Mouse (Mus musculus) neural tube, embryonic 15.5 days (tissue): ENCODE measurements around the gene Paqr4. TPM values are rescaled to one million over a fixed set of nuclear protein-coding genes. Genes with fewer than 3 reads are reported as not detected.

Source experiments
- ATAC-seq: fragments of 200-750 bp; cut with Nextera tagmentation; 2 replicates; pipeline ENCODE4 v1.8.0; 2017; ENCODE audit warnings: mild to moderate bottlenecking, moderate TSS enrichment, moderate library complexity; ENCODE audit not compliant: low FRiP score
- H3K27ac ChIP-seq: fragments of 300-500 bp; sonication (generic); replicated peaks from 2 replicates; pipeline ENCODE4 v1.5.1; 2015; ENCODE audit warnings: mild to moderate bottlenecking, inconsistent platforms
- H3K27me3 ChIP-seq: fragments of 300-500 bp; sonication (generic); replicated peaks from 2 replicates; pipeline ENCODE4 v1.6.1; 2015; ENCODE audit warnings: inconsistent platforms
- H3K36me3 ChIP-seq: fragments of 300-500 bp; sonication (generic); 2 replicates; pipeline ENCODE4 v1.6.1; 2015; ENCODE audit warnings: inconsistent platforms
- H3K4me1 ChIP-seq: fragments of 300-500 bp; sonication (generic); 2 replicates; pipeline ENCODE4 v1.6.1; 2015; ENCODE audit warnings: inconsistent platforms
- H3K4me2 ChIP-seq: fragments of 300-500 bp; sonication (generic); 2 replicates; pipeline ENCODE4 v1.6.1; 2015; ENCODE audit warnings: inconsistent platforms, mild to moderate bottlenecking, moderate library complexity
- H3K4me3 ChIP-seq: fragments of 300-500 bp; sonication (generic); replicated peaks from 2 replicates; pipeline ENCODE4 v1.5.1; 2015; ENCODE audit warnings: mild to moderate bottlenecking, inconsistent platforms
- H3K9ac ChIP-seq: fragments of 300-500 bp; sonication (generic); replicated peaks from 2 replicates; pipeline ENCODE4 v1.6.1; 2015; ENCODE audit warnings: mild to moderate bottlenecking, inconsistent platforms
- H3K9me3 ChIP-seq: fragments of 300-500 bp; sonication (generic); replicated peaks from 2 replicates; pipeline ENCODE4 v1.6.1; 2016; ENCODE audit warnings: inconsistent platforms
- WGBS: fragments of 180-500 bp; shearing (Covaris S2); methylation state at CpG from one replicate; pipeline ENCODE4 v1.1.7; 2015; ENCODE audit warnings: mixed read lengths; 5-methylcytosine and 5-hydroxymethylcytosine counted together
- polyA plus RNA-seq: library from polyadenylated mRNA; unstranded; fragments of >200 nt; fragmentation: Nextera tagmentation; extraction: Ambion mirVana; gene quantifications from 2 replicates; pipeline ENCODE4 v1.2.1, GENCODE M21; 2015

Paqr4 gene
- polyA plus RNA-seq, 1 experiment from 2014 or later: 60.0 TPM

DNA sequence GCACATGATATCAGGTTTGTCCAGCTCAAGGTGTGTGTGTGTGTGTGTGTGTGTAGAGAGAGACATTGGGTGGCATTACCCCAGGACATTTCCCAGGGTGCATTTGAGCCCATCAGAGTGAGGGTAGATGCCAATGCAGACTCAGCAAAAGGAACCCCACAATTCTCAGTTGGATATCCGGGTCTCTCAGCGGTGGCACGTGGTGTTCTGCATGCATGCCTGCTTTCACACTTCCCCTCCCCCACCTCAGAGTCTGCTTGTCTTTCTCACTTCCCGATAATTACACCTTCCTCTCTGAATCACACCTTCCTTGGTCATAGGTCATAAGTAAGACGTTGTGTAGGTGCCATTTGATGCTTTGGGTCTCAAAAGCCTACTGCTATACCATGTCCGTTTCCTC lies 7.4 kb upstream of the Paqr4 start:
- H3K27me3 ChIP-seq: peaks cover 45% of the 10 kb centered on the region
- no peaks in the 10 kb centered on the region for H3K9me3 ChIP-seq
- H3K4me1 ChIP-seq: peaks cover 19% of the 10 kb centered on the region
- peaks cover 17% of the 10 kb centered on the region for H3K36me3 ChIP-seq
- no peak overlapping the region for H3K4me3 ChIP-seq
- ATAC-seq: no peak
- H3K4me2 ChIP-seq: no peak overlapping the region
- H3K9ac ChIP-seq: no peak overlapping the region
- H3K27ac ChIP-seq: no peak overlapping the region
- WGBS: 36% methylated on average over 6 of the region's 6 CpGs

GRCm38 (mm10) chr17:23747471-23747870 lies 6.8 kb upstream of the Paqr4 start:
- Histone ChIP-seq H3K9me3 (no peaks in the 10 kb centered on the region), H3K4me1 (peaks cover 22% of the 10 kb centered on the region), H3K4me2 (no peak overlapping the region), H3K27ac (no peak overlapping the region), H3K9ac (no peak overlapping the region), H3K36me3 (peaks cover 11% of the 10 kb centered on the region), H3K27me3 (peaks cover 51% of the 10 kb centered on the region), H3K4me3 (no peak overlapping the region)
- 86% methylated on average over 3 of the region's 3 CpGs for WGBS
- ATAC-seq: no peak

- Histone ChIP-seq H3K36me3 (peaks cover 4% of the 10 kb centered on the region), H3K9me3 (no peaks in the 10 kb centered on the region), H3K4me2 (no peak overlapping the region), H3K4me3 (no peak overlapping the region), H3K9ac (no peak overlapping the region), H3K27ac (no peak overlapping the region), H3K4me1 (peaks cover 29% of the 10 kb centered on the region), H3K27me3 (peaks cover 58% of the 10 kb centered on the region)
- no peak for ATAC-seq
- WGBS: 87% methylated on average over 3 of the region's 3 CpGs
Observed at GRCm38 (mm10) chr17:23746767-23747166, 6.1 kb upstream of the Paqr4 start.

- Histone ChIP-seq H3K9me3 (no peaks in the 10 kb centered on the region), H3K9ac (no peak overlapping the region), H3K4me2 (peak overlapping the region; percentile 78), H3K36me3 (no peaks in the 10 kb centered on the region; the same call in 1 of the 2 replicates), H3K27ac (no peak overlapping the region), H3K27me3 (peaks cover 62% of the 10 kb centered on the region), H3K4me3 (peak overlapping the region; percentile 41; the same call in 1 of the 2 replicates), H3K4me1 (peaks cover 31% of the 10 kb centered on the region)
- 5% methylated on average over 12 of the region's 12 CpGs for WGBS
- ATAC-seq: no peak; the same call in 1 of the 2 replicates
Observed at GRCm38 (mm10) chr17:23746311-23746710, 5.6 kb upstream of the Paqr4 start.

- Histone ChIP-seq H3K36me3 (no peaks in the 10 kb centered on the region), H3K27ac (no peak within 1 kb of the TSS), H3K9me3 (no peaks in the 10 kb centered on the region), H3K27me3 (peaks cover 69% of the 10 kb centered on the region), H3K4me3 (peak within 1 kb of the TSS; percentile 41), H3K4me2 (peak within 1 kb of the TSS; percentile 78), H3K9ac (peak within 1 kb of the TSS; percentile 61), H3K4me1 (peaks cover 34% of the 10 kb centered on the region)
- WGBS: under 1% methylated on average over 42 of the region's 45 CpGs
- ATAC-seq: no peak
Observed at GRCm38 (mm10) chr17:23745301-23746251, 4.9 kb upstream of the Paqr4 start, which contains the start of gene Kremen2. Kremen2 (minus strand) TSS chr17:23745833.

- ATAC-seq: no peak
- H3K27me3 ChIP-seq: peaks cover 70% of the 10 kb centered on the region
- H3K36me3 ChIP-seq: no peaks in the 10 kb centered on the region
- peaks cover 36% of the 10 kb centered on the region for H3K4me1 ChIP-seq
- H3K4me2 ChIP-seq: peak overlapping the region; percentile 78
- peak overlapping the region; percentile 41; the same call in 1 of the 2 replicates for H3K4me3 ChIP-seq
- H3K9me3 ChIP-seq: no peaks in the 10 kb centered on the region
- 4% methylated on average over 14 of the region's 14 CpGs for WGBS
- H3K9ac ChIP-seq: no peak overlapping the region
- no peak overlapping the region for H3K27ac ChIP-seq
Observed at GRCm38 (mm10) chr17:23744651-23745050, 4.0 kb upstream of the Paqr4 start.

DNA sequence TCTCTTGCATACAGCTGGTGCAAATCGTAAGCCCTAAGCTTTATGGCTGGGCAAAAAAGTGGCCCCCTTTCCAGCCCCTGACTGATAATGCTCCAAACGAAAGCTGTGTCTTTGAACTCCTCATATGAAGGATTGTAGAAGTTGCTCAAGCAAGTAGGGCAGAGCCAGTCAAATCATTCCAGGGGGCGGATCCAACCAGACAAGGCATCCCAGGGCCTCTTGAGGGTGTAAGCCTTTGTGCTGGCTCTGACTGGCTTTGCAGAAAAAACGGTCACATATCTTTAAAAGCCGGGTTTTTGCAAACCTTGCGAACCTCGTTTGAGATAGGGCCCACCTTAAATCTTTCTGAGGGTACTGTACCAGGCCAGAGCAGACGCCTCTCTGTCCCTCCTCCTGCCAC lies 3.4 kb upstream of the Paqr4 start:
- Histone ChIP-seq H3K36me3 (no peaks in the 10 kb centered on the region), H3K4me3 (no peak overlapping the region), H3K9me3 (no peaks in the 10 kb centered on the region), H3K9ac (no peak overlapping the region), H3K27me3 (peaks cover 70% of the 10 kb centered on the region), H3K4me1 (peaks cover 42% of the 10 kb centered on the region), H3K4me2 (no peak overlapping the region), H3K27ac (no peak overlapping the region)
- WGBS: 13% methylated on average over 8 of the region's 8 CpGs
- no peak for ATAC-seq

DNA sequence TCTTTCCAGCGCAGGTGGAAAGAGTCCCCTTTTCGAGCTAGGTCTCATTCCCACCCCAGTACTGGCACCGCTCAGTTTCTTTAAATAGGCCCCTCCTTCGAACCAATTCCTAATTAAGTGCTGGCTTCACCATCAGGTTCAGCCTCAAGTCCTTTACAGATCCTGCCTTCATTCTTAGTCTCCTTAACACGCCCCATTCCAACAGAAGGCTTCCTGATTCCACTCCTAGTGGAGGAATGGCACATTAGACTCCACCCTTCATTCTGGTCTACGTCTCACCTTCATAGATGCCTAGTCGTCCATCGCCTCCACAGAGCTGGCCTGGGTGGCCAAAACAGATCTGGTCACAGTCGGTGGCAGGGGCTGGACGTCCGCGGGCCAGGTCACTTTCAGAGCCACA lies 2.3 kb upstream of the Paqr4 start:
- Histone ChIP-seq H3K9ac (no peak overlapping the region), H3K9me3 (no peaks in the 10 kb centered on the region), H3K36me3 (no peaks in the 10 kb centered on the region), H3K4me1 (peaks cover 53% of the 10 kb centered on the region), H3K27me3 (peaks cover 68% of the 10 kb centered on the region), H3K4me2 (peak overlapping the region; percentile 50; the same call in 1 of the 2 replicates), H3K4me3 (peak overlapping the region; percentile 29; the same call in 1 of the 2 replicates), H3K27ac (no peak overlapping the region)
- 73% methylated on average over 12 of the region's 12 CpGs for WGBS
- ATAC-seq: no peak

- WGBS: 5% methylated on average over 44 of the region's 44 CpGs
- peak overlapping the region; percentile 29 for H3K4me3 ChIP-seq
- no peak overlapping the region for H3K9ac ChIP-seq
- no peak for ATAC-seq
- H3K4me1 ChIP-seq: peaks cover 59% of the 10 kb centered on the region
- no peak overlapping the region for H3K27ac ChIP-seq
- peak overlapping the region; percentile 50 for H3K4me2 ChIP-seq
- peaks cover 63% of the 10 kb centered on the region for H3K27me3 ChIP-seq
- no peaks in the 10 kb centered on the region for H3K9me3 ChIP-seq
- H3K36me3 ChIP-seq: peaks cover 5% of the 10 kb centered on the region
Observed at GRCm38 (mm10) chr17:23742210-23742793, 1.6 kb upstream of the Paqr4 start.

GRCm38 (mm10) chr17:23741359-23742209 lies 917 bp upstream of the Paqr4 start:
- ATAC-seq: no peak
- H3K4me1 ChIP-seq: peaks cover 60% of the 10 kb centered on the region
- peak overlapping the region; percentile 50 for H3K4me2 ChIP-seq
- H3K9me3 ChIP-seq: no peaks in the 10 kb centered on the region
- 54% methylated on average over 38 of the region's 38 CpGs for WGBS
- no peak overlapping the region for H3K27ac ChIP-seq
- H3K36me3 ChIP-seq: peaks cover 12% of the 10 kb centered on the region
- H3K27me3 ChIP-seq: peaks cover 58% of the 10 kb centered on the region
- peak overlapping the region; percentile 29 for H3K4me3 ChIP-seq
- no peak overlapping the region for H3K9ac ChIP-seq

DNA sequence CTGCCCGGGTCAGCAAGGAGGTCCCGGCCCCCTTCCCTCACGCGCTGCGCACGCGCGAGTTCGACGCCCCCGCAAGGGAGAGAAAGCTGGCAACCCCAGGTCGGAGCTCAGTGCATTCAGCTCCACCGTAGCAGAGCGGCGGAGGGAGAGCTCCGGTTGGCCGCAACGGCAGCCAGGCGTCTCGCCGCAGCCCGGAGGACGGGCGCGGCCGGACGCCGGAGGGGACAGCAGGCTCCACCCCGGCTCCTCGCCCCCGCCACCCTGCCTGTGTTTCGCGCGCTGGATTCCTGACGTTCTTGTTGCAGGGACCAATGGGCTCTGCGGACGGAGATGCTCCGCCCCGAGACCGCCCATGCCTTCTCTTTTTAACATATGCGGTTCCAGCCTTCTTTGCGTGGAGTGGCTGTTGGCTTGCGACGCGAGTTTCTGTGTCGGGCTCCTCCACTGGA lies 507 bp downstream of the Paqr4 start:
- WGBS: 1% methylated on average over 44 of the region's 46 CpGs

More for the DNA sequence above, 507 bp downstream of the Paqr4 start:
- peak overlapping the region; percentile 85 for H3K27ac ChIP-seq
- peak overlapping the region; percentile 84 for H3K4me2 ChIP-seq
- peaks cover 46% of the 10 kb centered on the region for H3K27me3 ChIP-seq
- H3K9ac ChIP-seq: peak overlapping the region; percentile 81
- H3K4me1 ChIP-seq: peaks cover 48% of the 10 kb centered on the region
- no peaks in the 10 kb centered on the region for H3K9me3 ChIP-seq
- peaks cover 21% of the 10 kb centered on the region for H3K36me3 ChIP-seq
- peak overlapping the region; percentile 84 for H3K4me3 ChIP-seq
- ATAC-seq: peak; percentile 88
